Mouse (Mus musculus): ENCODE data around the gene Gm6020. TPM values are rescaled to one million over a fixed set of nuclear protein-coding genes. Genes with fewer than 3 reads are reported as not detected.
"Not testable (repeated sequence)": the region's sequence is repeated elsewhere in the genome, so short reads cannot be mapped to it uniquely, and the experiment has no call there.

Gm6020 gene
- total RNA-seq (2021): not detected

DNA sequence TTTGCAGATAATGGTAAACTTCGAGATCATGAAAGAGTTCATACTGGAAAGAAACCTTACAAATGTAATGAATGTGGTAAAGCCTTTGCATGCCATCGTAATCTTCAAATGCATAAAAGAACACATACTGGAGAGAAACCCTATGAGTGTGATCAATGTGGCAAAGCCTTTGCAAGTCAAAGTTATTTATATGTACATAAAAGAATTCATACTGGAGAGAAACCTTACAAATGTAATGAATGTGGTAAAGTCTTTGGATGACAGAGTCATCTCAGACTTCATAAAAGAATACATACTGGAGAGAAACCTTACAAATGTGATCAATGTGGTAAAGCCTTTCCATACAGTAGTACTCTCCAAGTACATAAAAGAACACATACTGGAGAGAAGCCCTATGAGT is at the start of gene Gm6020:
Gene Gm6020 (plus strand): TSS at position 301 of the 400 bp plus-strand sequence.
- intact Hi-C loops (cut with DNase I); DNase-seq: not testable (repeated sequence)

DNA sequence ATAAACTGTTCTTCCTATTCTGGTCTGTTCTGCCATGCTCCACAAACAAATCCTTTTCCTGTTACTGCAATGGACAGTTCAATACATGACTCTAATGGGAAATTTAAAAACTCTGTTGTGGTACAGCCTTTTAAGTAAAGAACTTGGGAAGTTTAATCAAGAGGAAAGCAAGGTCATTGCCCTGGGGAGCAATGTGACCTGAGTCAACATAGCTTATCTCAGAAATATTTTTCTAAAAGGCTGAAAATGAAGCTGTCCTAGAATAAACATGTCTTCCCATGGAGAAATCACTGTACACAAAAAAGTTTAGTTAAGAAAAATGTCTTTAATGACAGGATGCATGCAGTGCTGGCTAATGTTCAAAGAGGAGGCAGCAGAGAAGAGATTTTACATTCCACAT is 45.0 kb upstream of the Gm6020 start:
- intact Hi-C loops (cut with DNase I): no loop called here
- no peak for DNase-seq

- DNase-seq: peak; percentile 71
- intact Hi-C loops (cut with DNase I): no loop called here
Measured at GRCm38 (mm10) chr19:61140342-61141206, 43.1 kb upstream of the Gm6020 start, which contains the start of gene Zfp950. Gene Zfp950, minus strand, starts transcription at chr19:61140840.

GRCm38 (mm10) chr19:61141299-61141698 is 42.4 kb upstream of the Gm6020 start:
- no peak for DNase-seq
- intact Hi-C loops (cut with DNase I): no loop called here

DNA sequence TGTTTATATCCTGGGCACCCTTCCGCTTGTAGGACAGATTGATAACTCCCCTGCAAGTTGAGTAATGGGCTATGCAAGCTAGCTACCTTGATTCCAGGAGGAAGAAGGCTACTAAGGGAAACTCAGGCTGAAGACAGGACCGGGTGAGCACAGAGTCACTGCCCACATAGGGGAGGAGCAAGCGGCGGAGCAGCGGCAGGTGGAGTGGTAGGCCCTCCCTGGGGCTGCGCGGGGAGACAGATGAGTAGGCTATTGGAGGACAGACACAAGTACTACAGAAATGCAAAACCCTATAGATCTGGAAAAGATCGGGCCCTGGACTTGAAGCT is 32.4 kb upstream of the Gm6020 start:
- DNase-seq: peak; percentile 1
- intact Hi-C loops (cut with DNase I): no loop called here

DNA sequence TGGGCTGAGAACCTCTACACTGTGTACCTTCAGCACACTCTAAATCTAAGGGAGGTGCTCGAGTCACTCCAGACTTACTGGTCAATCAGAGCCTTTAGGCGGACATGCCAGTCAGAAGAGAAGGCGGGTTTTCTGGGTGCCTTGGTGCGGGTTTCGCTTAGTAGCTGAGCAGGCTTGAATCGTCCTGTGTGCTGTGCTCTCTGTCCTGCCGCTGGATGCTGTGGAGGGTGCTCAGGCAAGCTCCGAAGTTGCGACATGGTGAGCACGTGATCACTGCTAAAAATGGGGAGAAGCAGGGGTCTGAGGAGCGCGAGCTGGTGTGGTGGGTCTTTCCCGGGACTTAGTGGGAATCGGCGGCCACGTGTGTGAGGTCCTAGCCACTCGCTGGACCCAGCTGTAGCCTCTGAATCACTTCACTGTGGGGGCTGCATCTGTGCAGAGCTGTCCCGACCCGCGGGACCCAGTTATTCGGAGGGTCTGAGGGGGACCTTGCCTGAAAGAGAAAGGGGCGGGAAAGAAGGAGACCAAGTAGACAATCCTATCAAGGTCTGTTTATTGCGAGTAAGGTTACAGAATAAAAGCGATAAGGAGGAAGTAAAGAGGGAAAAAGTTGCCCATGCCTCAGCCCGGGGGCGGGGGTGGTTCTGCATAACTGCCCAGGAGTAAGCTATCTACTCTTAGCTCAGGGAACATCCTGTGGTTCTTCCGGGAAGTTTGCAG is 31.8 kb upstream of the Gm6020 start:
- DNase-seq: no peak

GRCm38 (mm10) chr19:61175756-61176324 is 7.8 kb upstream of the Gm6020 start, which contains the start of gene Gm7102:
Gene Gm7102, minus strand, starts transcription at chr19:61176309.
- DNase-seq: no peak
- intact Hi-C loops (cut with DNase I): no loop called here

More for the DNA sequence above, 31.8 kb upstream of the Gm6020 start:
- intact Hi-C loops (cut with DNase I): no loop called here

DNA sequence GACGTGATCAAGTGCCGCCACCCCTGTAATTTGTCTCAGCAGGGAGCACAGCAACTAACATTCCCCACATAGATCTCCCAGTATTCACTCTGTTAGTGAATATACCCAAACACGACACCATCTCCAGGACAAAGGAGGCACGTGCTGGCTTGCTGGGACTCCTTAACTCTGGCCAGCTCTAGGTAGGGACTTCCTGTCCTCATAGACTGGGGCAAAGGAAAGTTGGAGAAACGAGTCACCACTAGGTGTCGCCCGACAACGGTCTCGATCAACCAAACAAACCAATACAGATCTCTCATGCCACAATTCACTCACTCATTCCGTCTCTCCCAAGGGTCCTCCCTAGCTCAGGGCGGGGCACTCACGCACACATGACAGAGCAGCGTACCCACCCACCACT is 15.6 kb downstream of the Gm6020 start:
- DNase-seq: peak; percentile 91
- intact Hi-C loops (cut with DNase I): loop anchor here (2.0 kb wide), 1 partner anchor 67 kb away; no protein-coding TSS in a partner anchor

DNA sequence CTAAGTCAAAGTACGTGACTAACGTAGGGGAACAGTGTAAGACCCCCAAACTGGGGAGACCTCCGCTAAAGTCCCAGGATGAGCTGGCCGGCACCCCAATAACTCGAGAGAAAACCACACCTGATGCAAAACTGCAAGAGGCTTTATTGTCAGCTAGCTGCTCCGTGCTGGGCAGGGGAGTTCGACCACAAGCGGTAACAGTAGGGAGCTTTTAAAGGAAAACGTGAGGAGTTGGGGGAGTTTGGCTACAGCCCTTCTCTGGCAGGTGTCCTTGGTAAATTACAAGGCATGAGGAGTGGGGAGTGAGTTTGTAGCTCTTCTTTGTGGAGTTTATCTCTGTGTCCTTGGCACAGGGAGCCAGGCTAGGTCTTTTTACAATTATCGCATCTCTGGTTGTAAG is 16.1 kb downstream of the Gm6020 start:
- intact Hi-C loops (cut with DNase I): loop anchor here (2.0 kb wide), 1 partner anchor 67 kb away; no protein-coding TSS in a partner anchor

GRCm38 (mm10) chr19:61207506-61207905 is 23.8 kb downstream of the Gm6020 start:
- intact Hi-C loops (cut with DNase I); DNase-seq: not testable (repeated sequence)

More for the DNA sequence above, 16.1 kb downstream of the Gm6020 start:
- no peak for DNase-seq

GRCm38 (mm10) chr19:61223706-61224328 is 40.1 kb downstream of the Gm6020 start:
- intact Hi-C loops (cut with DNase I): loop anchor here (10.0 kb wide), 1 partner anchor 329 kb away; no protein-coding TSS in a partner anchor
- DNase-seq: no peak

- intact Hi-C loops (cut with DNase I): loop anchor here (10.0 kb wide), 1 partner anchor 330 kb away; no protein-coding TSS in a partner anchor
- peak; percentile 17 for DNase-seq
Measured at GRCm38 (mm10) chr19:61224678-61225525, 41.2 kb downstream of the Gm6020 start.

- intact Hi-C loops (cut with DNase I): loop anchor here (10.0 kb wide), 1 partner anchor 331 kb away; no protein-coding TSS in a partner anchor
- peak; percentile 90 for DNase-seq
Measured at GRCm38 (mm10) chr19:61225526-61226400, 42.1 kb downstream of the Gm6020 start.

DNA sequence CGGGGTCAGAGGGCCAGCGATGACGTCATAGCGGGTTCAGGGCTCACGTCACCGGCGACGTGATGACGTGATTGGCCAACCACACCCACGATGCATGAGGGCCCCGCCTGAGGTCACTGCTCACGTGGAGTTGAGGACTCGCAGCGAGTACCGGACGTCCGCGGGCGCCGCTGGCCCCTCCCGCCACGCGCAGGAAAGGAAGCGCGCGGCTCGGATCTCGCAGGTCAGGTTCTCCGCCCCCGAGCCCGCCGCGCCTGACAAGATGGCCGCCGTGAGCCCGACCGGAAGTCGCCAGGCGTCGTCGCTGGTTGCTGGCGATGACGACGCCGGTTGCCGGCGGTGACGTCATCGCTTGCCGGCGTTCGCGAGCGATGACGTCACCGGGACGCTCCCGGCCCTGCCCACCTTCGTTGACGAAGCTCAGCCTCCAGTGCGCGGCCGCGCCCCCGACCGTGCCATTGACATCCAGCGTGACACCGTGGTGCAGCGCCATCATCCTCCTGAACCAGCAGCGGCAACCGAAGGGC is 42.8 kb downstream of the Gm6020 start:
- intact Hi-C loops (cut with DNase I): loop anchor here (10.0 kb wide), 1 partner anchor 332 kb away; no protein-coding TSS in a partner anchor
- peak; percentile 85 for DNase-seq

DNA sequence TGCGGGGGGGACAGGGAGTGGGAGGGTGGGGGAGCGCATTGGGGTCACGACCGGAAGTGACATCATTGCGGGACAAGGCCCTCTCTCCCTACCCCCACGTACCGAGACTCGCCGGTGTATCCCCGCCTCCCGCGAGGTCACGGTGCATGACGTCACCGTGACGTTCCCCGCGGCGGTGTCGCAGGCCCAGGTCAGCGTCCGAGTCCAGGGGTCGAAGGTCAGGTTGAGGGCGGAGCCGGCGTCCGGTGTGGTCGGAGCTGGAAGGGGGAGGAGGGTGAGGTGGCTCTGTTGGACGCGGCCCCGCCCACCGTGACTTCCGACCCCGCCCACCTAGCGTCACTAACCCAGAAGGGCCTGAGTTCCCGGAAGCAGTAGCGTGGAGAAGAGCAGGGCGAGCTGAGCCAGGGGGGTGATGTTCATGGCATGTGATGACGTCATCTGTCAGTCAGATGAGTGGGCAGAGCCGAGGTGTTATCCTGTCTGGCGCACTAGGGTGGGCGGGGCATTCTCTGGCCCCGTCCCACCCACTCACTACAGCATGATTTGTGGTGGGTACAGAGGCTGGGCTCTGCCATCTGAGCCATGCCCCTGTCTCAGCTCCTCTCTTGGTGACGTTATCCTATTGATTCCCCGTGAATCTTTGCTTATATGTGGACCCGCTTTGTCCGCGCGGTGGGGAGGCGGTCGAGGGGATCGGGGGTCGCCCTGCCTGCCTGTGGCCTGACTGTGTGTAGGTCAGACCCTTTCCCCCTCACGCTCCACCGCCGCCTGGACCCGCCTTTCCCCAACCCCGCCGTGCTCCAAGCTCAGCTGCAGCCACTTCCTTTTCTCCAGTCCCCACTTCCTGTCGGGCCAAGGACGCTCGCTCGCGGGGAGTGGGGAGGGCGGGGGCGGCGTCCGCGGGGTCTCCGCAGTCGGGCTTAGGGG is 43.5 kb downstream of the Gm6020 start:
- DNase-seq: peak; percentile 86
- intact Hi-C loops (cut with DNase I): loop anchor here (10.0 kb wide), 1 partner anchor 332 kb away; no protein-coding TSS in a partner anchor

DNA sequence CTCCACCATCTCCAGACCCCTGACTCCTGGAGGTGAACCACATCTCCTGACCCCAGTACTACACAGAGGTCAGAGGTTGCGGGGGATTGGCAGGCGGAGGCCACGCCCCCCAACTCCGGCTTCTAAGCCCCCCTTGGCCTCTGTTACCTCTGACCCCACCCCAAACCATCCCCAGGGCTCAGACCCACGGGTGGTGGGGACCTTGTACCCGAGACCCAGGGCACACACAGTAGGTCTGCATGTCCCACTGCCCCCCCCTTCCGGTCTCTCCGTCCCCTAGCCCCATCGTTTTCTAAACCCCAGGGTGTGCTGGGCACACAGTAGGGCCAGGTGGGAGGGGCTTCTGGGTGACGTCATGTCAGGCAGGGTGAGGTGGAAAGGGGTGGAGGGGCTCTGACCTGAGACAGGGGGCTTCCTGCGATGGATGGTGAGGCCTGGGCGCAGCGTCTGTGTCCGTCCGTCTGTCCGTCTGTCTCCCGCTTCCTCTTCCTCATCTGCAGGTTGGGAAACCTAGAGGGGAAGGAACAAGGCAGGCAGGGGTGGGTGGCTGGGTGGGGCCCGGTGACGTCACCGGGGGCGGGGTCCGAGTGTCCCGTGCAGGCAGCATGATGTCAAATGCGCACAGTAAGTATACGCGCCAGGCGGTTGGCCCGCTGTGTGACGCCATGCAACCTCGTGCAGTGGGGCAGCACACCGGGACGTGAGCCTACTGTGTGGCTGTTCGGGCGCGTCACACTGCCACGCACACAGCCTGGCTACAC is 44.4 kb downstream of the Gm6020 start, which contains the start of gene Csf2ra:
Gene Csf2ra (minus strand): TSS at position 489 of the 761 bp plus-strand sequence.
- peak; percentile 25 for DNase-seq
- intact Hi-C loops (cut with DNase I): loop anchor here (10.0 kb wide), 1 partner anchor 333 kb away; no protein-coding TSS in a partner anchor

Measured in left cerebral cortex, postnatal 4 days (tissue).